Mouse (Mus musculus): ENCODE results near the gene Naa80.

- TF ChIP-seq CTCF (conservative IDR thresholded peaks at IDR 0.05; ENCODE audit: low read length) (no peak), POU5F1 (IDR thresholded peaks at IDR 0.05; ENCODE audit: borderline replicate concordance, low read length) (no peak)
Measured at GRCm38 (mm10) chr9:107603251-107603650, 24.6 kb downstream of the Naa80 start.
